Mouse (Mus musculus) E14TG2a.4 (cell line): ENCODE data around the gene Chd9.

ENCODE experiments used
- CTCF ChIP-seq: conservative IDR thresholded peaks from 2 replicates; pipeline ENCODE4 v1.5.1; 2014; ENCODE audit warnings: low read length
- POU5F1 ChIP-seq: IDR thresholded peaks from 2 replicates; pipeline ENCODE4 v1.6.1; 2014; ENCODE audit warnings: low read length, borderline replicate concordance

DNA sequence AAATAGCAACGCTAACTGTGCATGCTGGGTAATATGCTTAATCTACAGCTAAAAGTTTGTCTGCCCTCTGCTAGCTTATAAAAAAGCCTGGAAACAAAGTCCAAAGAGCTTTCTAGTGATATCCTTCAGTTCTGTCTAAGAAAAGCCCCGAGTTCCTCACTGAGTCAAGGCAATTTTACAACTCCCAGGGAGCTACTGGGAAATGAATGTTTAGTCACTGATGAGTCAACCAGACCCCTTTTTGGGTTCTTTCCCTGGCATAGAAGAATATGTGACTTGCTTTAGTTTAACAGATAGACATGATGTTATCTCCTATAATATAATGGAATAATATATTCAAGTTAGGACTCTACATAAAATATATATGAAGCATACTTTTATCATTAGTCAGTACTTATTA, 73.8 kb downstream of the Chd9 start:
- TF ChIP-seq CTCF: no peak
- TF ChIP-seq POU5F1: no peak
